Mouse (Mus musculus): ENCODE measurements around the gene Gstk1.

Gene Gstk1

DNA sequence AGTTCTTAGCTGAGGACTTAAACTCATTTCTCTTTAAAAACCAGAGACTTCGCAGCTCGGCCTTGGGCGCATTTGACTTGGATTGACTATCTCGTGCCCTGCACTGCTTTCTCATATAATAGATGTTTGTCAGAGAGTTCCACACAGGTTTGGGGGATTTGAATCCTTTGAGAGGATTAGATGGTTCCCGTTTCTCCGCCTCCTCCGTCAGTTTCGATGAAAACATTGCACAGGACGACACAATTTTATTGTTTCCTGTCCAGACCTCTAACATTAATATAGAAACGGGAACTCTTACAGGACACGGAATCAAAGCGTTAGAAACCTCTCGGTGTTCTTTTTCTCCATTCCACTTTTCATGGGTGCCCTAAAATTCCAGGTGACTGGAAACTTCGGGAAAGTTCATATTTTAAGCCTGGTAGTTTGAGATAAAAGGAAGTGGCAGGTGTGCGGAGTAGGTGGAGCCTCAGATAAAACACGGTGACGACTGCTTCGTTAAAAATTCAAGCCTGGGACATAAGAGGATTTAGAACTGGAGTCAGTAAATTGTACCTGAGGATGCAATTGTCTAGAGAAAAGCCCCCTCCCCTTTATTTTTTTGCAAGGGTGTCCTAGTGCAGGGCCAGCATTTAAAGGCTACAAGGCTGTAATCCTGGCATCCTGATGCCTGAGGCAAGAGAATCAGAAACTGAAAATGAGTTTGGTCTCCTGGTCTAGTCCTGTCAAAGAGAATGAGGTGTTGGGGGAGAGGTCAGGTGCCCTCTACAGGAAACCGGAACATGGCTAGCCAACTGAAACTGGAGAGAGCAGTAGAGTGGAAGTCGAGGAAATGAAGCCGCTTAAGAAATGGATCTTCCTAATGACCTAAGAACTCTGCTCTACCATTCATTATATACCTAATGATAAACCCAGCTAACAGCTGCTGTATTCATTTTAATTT is 19.9 kb downstream of the Gstk1 start:
- no peak for DNase-seq (ENCODE audit: low spot score in 2 of 2)

DNA sequence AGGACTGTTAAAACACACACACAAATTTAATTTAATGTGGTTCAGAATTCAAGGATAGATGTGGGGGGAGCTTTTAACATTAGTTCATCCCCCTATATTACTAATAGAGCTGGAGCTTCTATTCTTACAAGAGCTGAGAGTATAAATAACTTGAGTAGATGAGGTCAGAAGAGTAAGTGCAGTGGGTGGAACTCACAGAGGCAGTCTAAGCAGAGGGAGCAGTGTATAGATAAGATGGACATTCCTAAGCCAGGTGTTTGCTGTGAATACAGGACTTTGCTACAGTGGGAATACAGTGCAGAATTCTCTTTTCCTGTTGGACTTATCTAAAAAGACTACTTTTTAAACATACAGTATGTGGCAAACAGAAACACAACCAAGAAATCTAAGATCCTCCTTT is 25.1 kb downstream of the Gstk1 start:
- DNase-seq (ENCODE audit: low spot score in 2 of 2) = no peak

DNA sequence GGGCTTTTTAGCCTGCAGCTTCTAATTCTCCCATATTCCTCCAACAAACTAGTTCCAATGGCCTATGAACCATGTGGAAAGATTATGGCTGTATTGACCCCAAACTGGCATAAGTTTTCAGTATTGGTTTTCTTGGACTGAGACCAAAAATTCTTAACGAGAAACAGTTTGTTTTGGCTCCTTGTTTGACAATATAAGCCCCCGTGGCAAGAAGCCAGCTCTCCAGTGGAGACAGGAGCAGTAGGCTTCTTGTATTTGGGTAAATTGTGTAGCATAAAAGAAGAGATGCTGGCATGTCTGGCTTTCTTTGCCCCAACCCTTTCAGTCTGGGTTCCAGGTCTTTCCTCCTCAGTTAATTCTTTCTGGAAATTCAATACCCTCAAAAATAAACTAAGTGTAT is 30.4 kb downstream of the Gstk1 start:
- DNase-seq (ENCODE audit: low spot score in 2 of 2) = no peak

DNA sequence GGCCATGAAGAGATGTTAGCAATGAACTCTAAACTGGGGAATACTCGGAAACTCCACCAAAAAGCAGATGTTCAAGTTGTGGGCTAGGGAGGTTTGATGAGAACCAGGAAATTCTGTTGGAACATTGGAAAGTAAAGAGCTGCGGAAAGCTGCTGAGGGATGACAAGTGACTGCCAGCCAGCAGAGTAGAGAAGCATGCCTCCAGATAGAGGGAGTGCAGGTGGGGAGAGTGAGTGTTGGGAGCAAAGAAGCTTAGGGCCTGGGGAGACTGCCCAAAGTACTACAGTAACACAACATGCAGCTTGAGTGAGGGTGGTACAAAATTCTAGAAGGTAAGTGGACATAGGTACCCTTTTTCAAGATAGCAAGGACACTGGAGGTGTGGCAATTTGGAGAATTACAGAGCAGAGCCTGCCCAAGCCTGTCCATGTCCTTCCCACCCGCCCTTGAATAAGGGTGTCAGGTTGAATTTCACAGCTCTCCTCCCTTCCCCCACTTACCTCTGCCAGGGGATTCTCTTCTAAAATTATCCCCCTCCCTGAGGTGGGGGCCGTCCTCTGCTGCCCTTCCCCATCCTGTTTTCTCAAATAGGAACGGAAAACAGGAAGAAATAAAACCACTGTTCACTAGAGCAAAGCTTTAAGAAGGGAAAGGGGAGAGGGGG is 37.3 kb downstream of the Gstk1 start:
- DNase-seq (ENCODE audit: low spot score in 2 of 2) = no peak

DNA sequence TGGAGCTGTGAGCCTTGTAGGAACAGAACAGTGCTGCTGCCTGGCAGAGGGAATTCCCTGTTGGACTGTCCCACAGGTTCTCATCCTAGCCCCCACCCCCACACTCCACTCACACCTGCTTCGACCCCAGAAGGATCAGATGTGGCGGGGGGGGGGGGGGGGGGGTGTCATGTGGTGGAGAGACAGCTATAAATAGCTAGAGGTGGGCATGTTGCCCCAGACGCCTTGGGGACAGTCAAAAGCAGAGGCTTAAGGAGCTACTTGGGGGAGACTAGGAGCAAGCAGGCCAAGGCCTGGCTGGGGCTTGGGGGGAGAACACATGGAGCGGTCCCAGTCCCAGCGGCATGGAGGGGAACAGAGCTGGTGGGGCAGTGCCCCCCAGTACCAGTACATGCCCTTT is 40.7 kb downstream of the Gstk1 start, which contains the start of gene Clcn1:
Gene Clcn1 (plus strand): TSS at position 238 of the 400 bp plus-strand sequence.
- no peak for DNase-seq (ENCODE audit: low spot score in 2 of 2)

DNA sequence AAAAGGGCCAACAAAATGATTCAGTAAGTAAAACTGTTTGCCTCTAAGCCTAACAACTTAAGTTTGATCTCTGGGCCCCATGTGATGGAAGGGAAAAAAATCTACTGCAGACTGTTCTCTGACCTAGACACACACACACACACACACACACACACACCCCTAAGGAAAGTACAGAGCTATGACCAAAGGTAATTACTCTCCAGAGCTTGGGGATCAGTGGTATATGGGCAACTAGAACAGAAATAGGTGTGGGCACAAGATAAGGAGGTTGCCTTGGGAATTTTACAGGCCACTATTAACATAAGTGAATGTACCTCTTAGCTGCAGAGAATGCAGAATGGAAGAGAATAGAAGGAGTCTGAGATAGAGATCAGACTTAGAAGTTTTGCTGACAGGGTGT is 41.8 kb downstream of the Gstk1 start:
- no peak for DNase-seq (ENCODE audit: low spot score in 2 of 2)

DNA sequence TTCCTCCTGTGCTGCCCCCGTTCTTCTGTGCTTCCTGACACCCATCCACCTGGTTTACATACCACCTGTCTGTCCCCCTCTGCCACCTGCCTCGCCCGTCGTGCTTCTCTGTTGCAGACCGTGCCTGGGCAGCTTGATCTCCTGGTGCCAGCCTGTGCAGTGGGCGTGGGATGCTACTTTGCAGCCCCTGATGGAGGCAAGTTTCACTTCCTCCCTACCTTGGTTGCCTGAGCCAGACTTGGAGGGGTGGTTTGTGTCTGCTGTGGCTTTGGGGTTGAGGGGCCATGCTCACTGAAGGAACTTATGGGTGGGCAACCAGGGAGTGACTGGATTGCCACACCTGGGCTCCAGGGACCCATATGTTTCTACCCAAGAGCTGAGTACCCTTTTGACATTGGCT is 47.6 kb downstream of the Gstk1 start:
- DNase-seq (ENCODE audit: low spot score in 2 of 2) = peak; percentile 39 to 69

DNA sequence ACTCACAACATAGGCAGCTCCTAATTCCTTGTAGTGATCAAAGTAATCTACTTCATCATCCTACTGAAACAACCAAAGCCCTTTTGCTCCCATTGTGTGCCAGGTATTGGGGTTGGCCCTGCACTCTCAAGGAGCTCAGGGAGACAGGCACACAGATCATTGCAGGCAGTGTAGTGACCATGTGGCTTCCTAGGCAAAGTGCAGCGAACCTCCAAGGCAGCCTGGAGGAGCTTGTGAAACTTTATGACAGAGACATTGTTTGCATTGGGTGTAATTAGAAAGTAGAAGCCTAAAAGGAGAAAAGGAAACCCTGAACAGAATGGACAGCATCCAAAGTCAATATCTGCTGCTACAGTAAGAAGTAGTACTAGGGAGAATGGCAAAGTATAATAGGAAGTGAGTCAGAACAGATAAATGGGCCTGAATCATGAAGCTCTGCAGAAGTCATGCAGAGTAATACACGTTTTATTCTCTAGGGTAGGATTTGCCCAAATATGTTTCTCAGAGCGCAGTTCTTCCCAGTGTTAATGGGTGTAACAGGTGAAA is 49.9 kb downstream of the Gstk1 start:
- DNase-seq (ENCODE audit: low spot score in 2 of 2) = no peak

DNA sequence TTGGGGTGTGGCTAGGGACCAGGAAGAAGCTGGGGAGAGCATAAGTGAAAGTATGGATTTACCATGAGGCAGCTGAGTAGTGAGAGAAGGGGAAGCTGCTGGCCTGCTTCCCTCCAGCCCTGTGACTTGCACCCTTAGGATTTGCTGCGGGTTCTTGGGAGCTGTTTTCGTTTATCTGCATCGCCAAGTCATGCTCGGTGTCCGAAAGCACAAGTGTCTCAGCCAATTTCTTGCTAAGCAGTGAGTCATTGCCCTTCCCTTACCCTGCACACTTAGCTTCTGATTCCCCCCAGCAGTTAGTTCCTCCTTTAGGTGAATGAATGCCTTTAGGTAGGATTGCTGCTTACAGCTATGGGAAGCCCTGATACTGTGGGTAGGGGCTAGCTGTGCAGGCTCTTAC is 53.6 kb downstream of the Gstk1 start:
- DNase-seq (ENCODE audit: low spot score in 2 of 2) = no peak

Measured in spleen, postnatal 4 days (tissue).